Mouse (Mus musculus): Measurements from ENCODE around the gene 5031439G07Rik. TPM values are rescaled to one million over a fixed set of nuclear protein-coding genes. Genes with fewer than 3 reads are reported as not detected.

5031439G07Rik gene
- 25.8 TPM for polyA plus RNA-seq (2014; fragmentation: Illumina TruSeq; extraction: RNeasy Lipid Tissue Mini Kit (QIAGEN cat#74804); ENCODE audit: low read depth, low replicate concordance)

DNA sequence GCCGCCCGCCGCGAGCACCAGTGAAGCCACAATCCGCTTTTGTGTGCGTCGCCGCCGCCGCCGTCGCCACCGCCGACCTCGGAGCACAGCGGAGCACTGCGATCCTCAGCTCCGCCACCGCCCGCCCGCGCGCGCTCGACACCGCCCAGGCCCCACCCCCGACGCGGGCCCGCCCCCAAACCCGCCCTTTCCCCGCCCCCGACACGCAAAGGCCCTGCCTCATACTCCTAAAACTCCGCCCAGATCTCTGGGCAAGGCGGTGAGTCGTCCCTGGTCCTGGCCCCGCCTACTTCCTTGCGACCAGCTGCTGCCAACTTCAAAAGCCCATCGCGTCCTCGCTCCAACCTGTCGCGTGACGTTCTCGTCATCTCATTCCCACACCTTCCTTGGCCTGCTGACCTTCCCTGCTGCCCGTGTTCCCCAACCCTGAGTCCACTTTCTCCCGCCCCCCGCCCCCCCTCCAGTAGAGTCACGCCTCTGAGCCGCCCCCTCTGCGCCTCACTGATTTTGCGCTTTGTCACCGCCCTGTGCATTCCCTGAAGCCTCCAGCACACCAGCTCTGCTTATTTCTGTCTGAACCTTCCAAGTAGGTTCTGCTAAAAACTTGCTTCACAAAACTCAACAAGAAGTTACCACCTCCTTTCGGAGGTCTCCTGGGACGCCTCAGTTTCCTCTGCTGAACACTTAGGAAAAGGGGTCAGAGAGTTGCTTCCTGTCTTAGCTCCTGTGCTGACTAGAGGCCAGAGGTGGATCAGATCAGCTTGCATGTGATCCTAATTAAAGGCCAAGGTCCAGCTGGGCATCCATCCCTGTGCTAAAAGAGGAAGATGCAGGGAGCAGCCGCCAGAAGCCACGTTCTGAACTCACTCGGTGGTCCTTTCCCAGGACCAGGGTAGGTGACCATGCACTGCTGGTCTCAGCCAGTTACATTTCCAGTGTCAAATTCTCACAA is at the start of gene 5031439G07Rik:
Gene 5031439G07Rik (minus strand): TSS at position 678 of the 952 bp plus-strand sequence.

DNA sequence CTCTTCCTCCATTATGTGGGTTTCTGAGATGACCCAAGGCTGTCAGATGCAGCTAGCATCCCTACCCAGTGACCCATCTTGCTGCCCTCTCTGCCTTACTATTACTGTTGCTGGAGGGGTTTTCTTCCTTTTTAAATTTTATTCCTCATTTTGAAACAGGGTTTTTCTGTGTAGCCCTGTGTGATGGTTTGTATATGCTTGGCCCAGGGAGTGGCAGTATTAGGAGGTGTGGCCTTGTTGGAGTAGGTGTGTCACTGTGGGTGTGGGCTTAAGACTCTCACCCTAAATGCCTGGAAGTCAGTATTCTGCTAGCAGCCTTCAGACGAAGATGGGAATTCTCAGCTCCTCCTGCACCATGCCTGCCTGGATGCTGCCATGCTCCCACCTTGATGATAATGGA is 40.3 kb upstream of the 5031439G07Rik start, which contains the start of gene Fam118a:
Gene Fam118a (plus strand): TSS at position 301 of the 400 bp plus-strand sequence.

DNA sequence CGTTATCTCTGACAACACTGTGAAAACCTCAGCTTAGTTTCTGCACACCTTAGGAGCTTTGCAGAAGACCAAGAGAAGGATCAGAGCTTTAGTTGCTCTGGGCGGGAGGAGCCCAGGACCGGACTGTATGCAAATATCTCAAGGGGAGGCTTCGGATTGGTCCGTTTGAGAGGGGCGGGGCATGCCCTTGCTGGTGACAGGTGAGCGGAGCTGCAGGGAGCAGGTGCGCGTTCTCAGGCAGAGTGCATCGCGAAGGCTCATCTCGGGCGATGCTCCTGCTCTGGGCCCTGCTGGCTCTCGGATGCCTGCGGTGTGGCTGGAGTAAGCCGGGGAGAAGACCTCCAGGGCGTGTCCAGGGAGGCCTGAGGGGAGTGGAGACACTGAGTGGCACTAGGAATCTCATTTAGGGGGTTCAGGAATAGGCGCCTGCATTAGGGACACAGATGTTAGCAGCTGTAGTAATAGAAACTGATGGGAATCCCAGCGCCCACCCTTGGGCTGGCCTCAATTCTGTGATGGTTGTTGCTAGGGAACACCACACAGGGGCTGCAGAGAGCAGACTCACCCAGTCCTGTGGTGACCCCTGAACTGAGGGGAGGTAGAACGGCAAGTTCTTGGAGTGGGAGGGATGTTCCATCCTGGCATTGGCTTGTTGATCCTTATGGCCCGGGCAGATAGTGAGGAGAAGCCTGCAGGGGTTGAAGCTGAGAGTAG is 28.8 kb upstream of the 5031439G07Rik start, which contains the start of gene Upk3a:
Gene Upk3a (plus strand): TSS at position 191 of the 714 bp plus-strand sequence.

DNA sequence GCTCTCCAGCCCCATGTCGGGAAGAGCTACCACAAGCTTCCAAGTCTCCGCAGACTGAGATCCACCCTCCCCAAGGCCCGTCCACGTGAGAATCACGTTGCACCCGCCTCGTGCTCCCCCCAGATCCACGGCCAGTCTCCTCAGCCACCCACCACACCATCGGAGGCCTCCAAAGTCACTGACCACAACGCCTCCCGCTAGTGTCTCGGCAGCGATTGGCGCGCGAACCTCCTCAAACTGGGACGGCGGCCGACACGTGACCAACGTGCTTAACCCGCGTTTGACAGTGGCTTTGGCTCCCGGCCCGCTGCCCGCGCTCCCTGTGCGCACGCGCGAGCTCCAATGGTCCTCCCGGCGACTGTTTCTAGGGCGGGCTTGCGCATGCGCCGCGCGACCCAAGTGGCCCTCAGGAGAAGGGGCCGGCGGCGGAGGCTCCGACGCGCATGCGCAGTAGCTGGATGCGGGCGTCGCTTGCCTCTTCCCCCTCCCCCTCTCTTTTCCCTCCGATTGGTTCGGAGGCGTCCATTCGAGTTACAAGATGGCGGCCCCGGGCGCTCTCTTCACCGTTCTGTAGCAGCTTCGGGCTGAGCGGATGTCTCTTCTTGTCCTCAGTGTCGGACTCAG is 65.4 kb downstream of the 5031439G07Rik start, which contains the start of gene Nup50:
Gene Nup50 (plus strand): TSS at position 528 of the 624 bp plus-strand sequence.

DNA sequence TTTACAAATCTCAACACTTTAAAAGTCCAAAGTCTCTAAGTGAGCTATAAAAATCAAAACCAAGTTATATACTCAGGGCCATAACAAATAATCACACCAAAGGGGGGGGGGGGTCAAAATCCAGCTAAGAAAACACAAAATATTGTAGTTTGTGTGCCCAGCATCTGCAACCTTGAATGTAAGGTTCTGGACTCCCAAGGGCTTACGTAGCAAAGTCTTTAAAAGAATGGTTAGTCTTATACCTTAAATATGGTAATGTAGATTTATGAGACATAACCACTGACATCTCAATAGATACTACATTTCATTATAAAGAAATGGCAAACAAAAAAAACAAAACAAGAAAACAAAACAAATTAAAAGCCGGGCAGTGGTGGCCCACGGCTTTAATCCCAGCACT is 68.4 kb downstream of the 5031439G07Rik start, which contains the start of gene Gm29666:
Gene Gm29666 (minus strand): TSS at position 101 of the 400 bp plus-strand sequence.

Other genes with a start within 250 kb of the 5031439G07Rik start
- gene Phf21b, start 132.5 kb downstream of the 5031439G07Rik start, polyA plus RNA-seq (2014; fragmentation: Illumina TruSeq; extraction: RNeasy Lipid Tissue Mini Kit (QIAGEN cat#74804); ENCODE audit: low read depth, low replicate concordance) = 1.6 TPM
- 0.42 TPM for gene Gm29666, start 68.5 kb downstream of the 5031439G07Rik start, polyA plus RNA-seq (2014; fragmentation: Illumina TruSeq; extraction: RNeasy Lipid Tissue Mini Kit (QIAGEN cat#74804); ENCODE audit: low read depth, low replicate concordance)
- 19.4 TPM for gene Nup50, start 65.1 kb downstream of the 5031439G07Rik start, polyA plus RNA-seq (2014; fragmentation: Illumina TruSeq; extraction: RNeasy Lipid Tissue Mini Kit (QIAGEN cat#74804); ENCODE audit: low read depth, low replicate concordance)
- 1.2 TPM for gene Upk3a, start 28.6 kb upstream of the 5031439G07Rik start, polyA plus RNA-seq (2014; fragmentation: Illumina TruSeq; extraction: RNeasy Lipid Tissue Mini Kit (QIAGEN cat#74804); ENCODE audit: low read depth, low replicate concordance)
- gene Fam118a, start 40.4 kb upstream of the 5031439G07Rik start, polyA plus RNA-seq (2014; fragmentation: Illumina TruSeq; extraction: RNeasy Lipid Tissue Mini Kit (QIAGEN cat#74804); ENCODE audit: low read depth, low replicate concordance) = 19.3 TPM
- 1.7 TPM for gene Smc1b, start 143.4 kb upstream of the 5031439G07Rik start, polyA plus RNA-seq (2014; fragmentation: Illumina TruSeq; extraction: RNeasy Lipid Tissue Mini Kit (QIAGEN cat#74804); ENCODE audit: low read depth, low replicate concordance)
- 1.4 TPM for gene Ribc2, start 143.5 kb upstream of the 5031439G07Rik start, polyA plus RNA-seq (2014; fragmentation: Illumina TruSeq; extraction: RNeasy Lipid Tissue Mini Kit (QIAGEN cat#74804); ENCODE audit: low read depth, low replicate concordance)
- gene Fbln1, start 217.4 kb upstream of the 5031439G07Rik start, polyA plus RNA-seq (2014; fragmentation: Illumina TruSeq; extraction: RNeasy Lipid Tissue Mini Kit (QIAGEN cat#74804); ENCODE audit: low read depth, low replicate concordance) = 37.5 TPM